Mouse (Mus musculus) mouse trophoblast stem cell (cell line): ENCODE data around the gene Ilf3.

ENCODE experiments used
- in situ Hi-C, 2 experiments: fragments of 300-500 bp; cut with MseI, MboI; formaldehyde crosslinking; loops; 2 replicates in 1 of 2; 3 replicates in 1 of 2; pipeline ENCODE4 v1.15.1; 2025

Ilf3 gene

GRCm38 (mm10) chr9:21401042-21401441 is 33.4 kb downstream of the Ilf3 start:
- in situ Hi-C loops, result no loop called here

- in situ Hi-C loops, result no loop called here
Observed at GRCm38 (mm10) chr9:21402764-21403253, 35.1 kb downstream of the Ilf3 start.

DNA sequence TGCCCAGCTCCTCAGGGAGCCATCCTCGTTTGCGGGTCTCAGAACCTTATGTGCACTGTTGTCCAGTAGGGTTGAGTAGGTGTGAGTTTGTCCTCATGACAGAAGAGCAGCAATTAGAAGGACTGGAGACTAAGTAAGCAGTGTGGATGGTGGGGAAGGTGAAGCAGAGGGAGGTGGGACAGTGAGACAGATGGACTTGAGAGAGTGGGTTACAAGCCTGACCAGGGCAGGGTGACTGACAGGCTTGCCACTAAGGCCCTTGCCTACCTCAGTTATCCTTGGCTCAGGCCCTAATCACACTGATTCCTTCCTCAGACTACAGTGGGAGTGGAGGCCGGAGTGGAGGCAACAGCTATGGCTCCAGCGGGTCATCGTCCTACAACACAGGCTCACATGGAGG is 36.1 kb downstream of the Ilf3 start:
- in situ Hi-C loops, result no loop called here

DNA sequence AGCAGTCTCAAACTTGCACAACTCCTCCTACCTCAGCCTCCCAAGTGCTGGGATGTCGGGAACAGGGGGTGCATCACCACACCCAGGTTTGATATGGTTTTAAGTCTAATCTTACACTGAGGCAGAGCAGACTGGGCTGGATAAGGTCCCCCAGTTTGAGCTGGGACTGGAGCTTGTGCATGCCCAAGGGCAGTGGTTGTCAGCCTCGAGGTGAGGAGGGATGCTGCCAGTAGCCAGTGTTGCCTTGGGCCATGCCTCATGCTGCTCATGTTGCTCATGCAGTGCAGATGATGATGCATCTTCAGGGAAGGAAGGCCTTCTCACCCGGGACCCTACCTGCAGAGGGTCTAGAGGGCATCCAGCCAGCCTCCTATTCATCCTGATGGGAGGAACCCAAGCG is 37.9 kb downstream of the Ilf3 start:
- in situ Hi-C loops, result no loop called here

GRCm38 (mm10) chr9:21407951-21408350 is 40.3 kb downstream of the Ilf3 start:
- in situ Hi-C loops, result no loop called here

DNA sequence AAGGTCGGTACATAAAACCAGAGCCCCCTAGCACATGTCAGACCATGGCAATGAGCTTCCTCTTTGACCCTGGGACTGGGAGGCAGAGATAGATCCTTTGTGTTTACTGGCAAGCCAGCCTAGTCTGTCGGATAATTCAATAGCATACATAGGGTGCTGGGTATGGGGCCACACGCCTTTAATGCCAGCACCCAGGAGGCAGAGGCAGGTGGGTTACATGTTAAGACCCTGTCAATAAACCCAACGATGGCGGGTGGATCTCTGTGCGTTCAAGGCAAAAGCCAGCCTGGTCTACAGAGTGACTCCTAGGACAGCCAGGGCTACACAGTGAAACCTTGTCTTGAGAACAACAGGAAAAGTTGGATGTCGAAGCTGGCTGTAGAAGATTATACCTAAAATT is 41.0 kb downstream of the Ilf3 start:
- in situ Hi-C loops, result no loop called here

GRCm38 (mm10) chr9:21409592-21410317 is 42.1 kb downstream of the Ilf3 start:
- in situ Hi-C loops, result no loop called here

DNA sequence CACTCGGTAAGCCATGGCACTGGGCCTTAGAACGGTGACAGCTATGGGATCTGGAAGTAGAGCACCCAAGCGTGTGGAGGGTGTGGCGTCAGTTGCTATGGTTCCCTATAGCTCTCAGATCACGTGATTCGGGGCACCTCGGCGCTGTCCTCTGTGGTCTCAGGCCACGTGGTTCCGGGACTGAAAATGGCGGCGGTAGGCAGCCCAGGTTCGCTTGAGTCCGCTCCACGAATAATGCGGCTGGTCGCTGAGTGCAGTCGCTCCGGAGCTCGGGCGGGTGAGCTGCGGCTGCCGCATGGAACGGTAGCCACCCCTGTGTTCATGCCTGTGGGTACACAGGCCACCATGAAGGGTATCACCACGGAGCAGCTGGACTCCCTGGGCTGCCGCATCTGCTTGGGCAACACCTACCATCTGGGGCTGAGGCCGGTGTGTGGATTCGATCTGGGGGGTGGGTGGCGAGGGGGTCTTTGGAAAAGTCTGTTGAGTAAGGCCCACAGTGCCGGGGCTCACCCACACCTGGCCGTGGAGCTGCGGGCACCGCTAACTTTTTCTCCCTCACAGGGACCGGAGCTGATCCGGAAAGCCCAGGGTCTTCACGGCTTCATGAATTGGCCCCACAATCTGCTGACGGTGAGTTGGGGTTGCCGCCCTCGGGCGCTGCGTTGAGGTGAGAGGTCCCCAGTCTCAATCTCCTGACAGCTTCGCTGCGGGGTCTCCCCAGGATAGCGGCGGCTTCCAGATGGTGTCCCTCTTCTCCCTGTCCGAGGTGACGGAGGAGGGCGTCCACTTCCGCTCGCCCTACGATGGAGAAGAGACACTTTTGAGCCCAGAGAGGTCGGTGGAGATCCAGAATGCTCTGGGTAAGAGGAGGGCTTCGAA is 44.2 kb downstream of the Ilf3 start, which contains the start of gene Qtrt1:
TSS of gene Qtrt1 (plus strand) at position 169 of the 882 bp plus-strand sequence.
- in situ Hi-C loops, result no loop called here

- in situ Hi-C loops, result no loop called here
Observed at GRCm38 (mm10) chr9:21417866-21418265, 50.2 kb downstream of the Ilf3 start.

DNA sequence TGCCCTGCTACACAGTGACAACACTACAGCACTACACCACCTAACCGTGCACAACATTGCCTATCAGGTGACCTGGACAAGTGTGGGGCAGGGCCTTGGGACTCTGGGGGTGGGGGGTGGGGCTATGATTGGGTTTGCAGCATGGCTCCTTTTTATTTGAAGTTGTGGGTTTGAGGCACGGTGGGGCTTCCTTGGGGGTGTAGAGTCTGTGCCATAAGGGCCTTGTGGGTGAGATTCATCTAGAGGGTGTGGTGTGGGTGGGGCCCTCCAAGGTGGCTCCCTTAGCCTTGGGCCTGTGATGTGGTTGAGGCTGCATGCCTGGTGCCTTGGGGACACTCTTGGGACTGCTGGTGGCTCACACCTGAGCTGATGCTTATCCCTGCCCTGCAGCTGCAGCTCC is 52.0 kb downstream of the Ilf3 start:
- in situ Hi-C loops, result no loop called here

DNA sequence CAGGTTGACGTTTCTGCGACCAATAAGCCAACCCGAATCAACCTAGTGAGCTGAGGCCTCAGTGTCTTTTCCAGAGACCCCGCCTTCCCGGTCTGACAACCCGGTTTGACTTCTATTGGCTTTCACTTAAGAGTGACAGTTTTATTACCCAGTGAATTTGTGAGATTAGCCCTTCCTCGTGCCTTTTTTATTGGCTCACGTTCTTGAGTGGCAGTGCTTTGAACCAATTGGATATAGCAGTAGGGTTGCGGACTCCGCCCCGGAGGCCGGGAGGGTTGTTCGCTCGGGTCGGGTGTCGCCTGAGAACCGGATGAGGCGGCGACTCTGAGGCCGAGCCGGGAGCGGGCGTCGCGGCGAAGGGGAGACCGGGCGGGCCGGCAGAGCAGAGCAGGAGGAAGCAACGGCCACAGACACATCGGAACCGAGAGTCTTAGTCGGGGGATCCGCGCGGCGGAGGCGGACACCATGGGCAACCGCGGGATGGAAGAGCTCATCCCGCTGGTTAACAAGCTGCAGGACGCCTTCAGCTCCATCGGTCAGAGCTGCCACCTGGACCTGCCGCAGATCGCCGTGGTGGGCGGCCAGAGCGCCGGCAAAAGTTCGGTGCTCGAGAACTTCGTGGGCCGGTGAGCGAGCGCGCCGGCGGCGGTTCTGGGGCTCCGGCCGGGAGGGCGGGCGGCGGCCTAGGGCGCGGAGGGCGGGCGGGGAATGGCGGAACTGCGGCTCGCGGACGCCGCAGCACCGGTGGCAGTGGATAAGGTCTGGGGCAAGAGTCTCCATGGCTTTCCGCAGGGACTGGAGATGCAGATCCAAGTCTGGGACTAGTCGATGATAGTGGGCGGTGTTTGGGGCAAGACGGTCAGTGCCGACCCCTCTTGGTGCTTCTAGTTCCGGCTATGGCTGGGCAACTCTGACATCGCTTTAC is 57.2 kb downstream of the Ilf3 start, which contains the start of gene Dnm2:
TSS of gene Dnm2 (plus strand) at position 278 of the 925 bp plus-strand sequence.
- in situ Hi-C loops, result no loop called here

DNA sequence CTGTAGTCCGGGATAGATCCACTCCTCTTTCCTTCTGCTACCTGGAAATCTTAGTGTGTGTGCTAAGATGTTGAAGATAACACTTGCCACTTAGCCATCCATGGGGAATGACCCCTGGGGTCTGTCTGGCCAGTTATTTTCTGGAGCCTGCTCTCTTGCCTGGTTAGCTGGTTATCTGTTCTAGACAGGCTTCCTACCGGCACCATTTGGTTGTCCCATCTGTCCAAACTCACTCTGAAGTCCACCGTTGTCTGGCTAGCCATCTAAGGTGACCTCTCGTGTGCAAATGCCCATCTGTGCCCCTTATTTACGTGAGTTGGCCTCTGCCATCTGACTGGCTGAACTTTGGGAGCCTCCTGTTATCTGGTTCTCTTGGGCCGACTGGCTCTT is 57.9 kb downstream of the Ilf3 start:
- in situ Hi-C loops, result no loop called here

DNA sequence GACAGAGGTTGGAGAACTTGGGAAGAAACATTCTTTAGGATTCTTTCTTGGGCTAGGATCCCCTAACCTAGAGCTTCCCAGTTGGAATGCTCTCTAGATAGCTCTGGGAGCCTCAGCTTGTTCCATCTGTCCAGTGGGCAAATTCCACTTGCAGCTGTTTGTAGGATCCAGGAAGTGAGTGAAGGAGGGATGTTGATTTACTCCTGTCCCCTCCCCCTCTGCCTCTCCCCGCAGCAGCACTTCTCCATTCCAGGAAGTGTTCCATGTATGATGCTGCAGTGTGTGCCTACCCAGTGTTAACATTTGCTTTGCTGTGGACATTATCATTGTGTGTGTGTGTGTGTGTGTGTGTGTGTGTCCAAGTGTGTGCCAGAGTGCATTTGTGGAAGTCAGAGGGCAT is 58.3 kb downstream of the Ilf3 start:
- in situ Hi-C loops, result no loop called here

DNA sequence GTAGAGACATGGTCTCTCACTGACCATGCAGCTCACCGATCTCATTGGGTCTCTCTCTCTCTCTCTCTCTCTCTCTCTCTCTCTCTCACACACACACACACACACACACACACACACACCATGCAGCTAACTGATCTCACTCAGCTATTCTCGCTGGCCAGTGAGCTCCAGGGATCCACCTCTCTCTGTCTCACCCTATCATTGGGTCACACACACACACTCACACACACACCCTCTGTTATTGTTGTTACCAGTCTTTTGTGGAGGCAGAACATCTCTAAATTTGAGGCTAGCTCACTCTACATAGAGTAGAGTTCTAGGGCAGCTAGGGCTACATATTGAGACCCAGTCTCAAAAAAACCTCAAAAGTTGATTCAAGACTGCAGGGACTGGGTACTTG is 58.9 kb downstream of the Ilf3 start:
- in situ Hi-C loops, result no loop called here

DNA sequence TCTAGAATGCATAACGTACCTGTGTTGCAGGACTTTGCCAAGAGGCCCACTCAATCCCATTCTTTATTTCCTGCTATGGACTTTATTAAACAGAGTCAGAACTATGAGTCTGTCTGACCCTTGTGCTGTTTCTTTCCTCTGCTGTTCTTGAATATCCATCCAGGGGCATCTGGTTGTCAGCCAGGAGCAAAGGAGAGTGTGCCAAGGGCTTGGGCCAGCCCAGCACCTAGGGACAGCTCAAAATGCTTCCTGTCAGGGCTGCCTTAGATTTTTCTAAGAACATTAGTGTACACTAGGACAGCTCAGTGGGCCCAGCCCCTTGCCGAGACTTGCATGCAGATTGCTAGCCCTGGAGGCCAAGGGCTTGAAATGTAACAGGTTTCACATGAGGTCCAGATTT is 60.1 kb downstream of the Ilf3 start:
- in situ Hi-C loops, result no loop called here

- in situ Hi-C loops, result no loop called here
Observed at GRCm38 (mm10) chr9:21428178-21428577, 60.5 kb downstream of the Ilf3 start.

GRCm38 (mm10) chr9:21430724-21431123 is 63.1 kb downstream of the Ilf3 start:
- in situ Hi-C loops, result no loop called here

- in situ Hi-C loops, result no loop called here
Observed at GRCm38 (mm10) chr9:21432066-21432465, 64.4 kb downstream of the Ilf3 start.

DNA sequence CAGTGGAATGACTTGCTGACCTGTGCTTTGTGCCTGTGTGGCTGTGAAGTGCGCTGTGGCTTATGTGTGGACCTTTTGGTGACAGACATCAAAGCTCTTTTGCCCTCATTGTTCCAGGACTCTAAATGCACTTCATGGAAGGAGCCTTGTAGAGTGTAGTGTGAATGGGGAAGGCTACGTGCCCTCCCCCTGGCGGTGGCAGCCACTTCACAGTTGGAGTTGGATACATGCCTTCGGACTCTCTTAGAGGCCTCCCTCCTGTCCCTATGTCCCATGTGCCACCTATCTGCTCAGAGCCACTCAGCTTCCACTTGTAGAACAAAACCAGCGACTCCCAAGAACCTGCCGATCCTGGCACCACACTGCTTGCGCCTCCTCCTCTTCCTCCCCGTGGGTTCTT is 66.1 kb downstream of the Ilf3 start:
- in situ Hi-C loops, result no loop called here

- in situ Hi-C loops, result no loop called here
Observed at GRCm38 (mm10) chr9:21434410-21434809, 66.7 kb downstream of the Ilf3 start.

DNA sequence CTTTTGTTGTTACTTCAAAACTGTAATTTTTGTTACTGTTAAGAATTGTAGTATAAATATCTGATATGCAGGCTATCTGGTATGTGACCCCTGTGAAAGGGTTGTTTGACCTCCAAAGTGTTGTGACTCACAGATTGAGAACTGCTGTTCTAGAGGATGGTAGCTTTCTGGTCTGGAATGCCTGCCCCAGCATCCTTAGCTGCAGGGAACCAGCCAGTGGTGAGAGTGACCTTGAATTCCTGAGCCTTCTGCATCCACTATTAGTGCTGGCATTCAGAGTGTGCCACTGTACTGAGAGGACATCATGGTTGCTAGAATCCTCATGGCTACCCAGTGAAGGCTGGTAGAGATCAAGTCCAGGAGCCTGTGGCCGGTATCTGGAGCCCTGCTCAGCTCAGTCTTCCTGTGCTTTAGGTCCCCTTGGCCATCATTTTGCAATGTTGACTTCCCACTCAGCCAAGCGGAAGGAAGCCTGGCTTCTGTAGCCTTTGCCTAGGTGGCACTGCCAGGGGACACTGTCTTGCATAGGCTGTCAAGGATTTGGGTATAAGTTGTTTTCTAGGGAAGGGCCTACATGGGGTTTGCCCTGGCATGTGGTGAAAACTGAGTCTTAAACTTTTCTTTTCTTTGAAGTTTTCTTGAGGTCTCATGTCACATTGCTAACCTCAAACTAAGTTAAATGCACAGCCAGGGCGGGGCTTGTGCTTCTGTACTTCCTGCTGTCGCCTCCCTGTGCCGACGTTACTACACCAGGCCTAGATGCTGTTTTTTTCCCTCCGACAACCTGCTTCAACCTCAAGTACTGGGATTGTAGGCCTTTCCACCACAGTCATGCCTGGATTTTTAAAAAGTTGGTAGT is 68.3 kb downstream of the Ilf3 start:
- in situ Hi-C loops, result no loop called here
